Mouse (Mus musculus): Measurements from ENCODE around the gene Abca13.

Gene Abca13

DNA sequence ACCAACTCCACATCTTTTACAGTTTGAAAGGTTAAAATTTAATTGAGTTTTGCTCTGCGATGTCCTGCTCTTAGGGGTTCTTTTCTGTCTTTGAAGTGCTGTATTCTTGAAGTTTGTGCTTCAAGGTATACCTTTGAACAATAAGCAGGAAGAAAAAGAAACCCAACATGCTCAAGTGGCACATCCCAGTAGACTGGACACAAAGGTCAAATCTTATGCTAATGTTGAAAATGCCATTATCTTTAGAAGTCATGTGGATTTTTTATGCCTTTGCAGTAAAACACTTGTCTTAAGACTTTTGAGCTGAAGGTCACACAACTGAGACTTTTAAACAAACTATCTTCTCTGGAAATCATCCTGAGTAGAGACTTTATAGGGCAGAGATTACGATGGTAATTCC is 493.2 kb downstream of the Abca13 start:
- DNase-seq (ENCODE audit: low spot score) = no peak

DNA sequence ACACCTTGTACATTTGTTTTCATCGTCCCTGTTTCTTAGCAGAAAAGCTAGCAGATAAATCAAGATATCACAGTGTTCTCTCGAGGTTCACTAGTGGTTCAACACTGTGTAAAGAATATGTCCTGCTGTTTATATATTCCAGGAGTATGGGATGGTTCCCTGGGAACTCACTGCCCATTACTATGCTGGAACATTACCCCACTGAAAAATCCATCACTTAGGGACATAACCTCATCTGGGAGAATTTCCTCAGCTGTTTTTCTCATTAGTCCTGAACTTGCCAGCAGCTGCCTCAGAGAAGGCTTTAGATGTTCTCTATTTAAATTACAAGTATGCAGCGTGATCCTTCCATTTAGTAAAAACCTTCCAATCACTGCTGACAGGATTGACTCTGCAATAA is 513.4 kb downstream of the Abca13 start:
- no peak for DNase-seq (ENCODE audit: low spot score)

DNA sequence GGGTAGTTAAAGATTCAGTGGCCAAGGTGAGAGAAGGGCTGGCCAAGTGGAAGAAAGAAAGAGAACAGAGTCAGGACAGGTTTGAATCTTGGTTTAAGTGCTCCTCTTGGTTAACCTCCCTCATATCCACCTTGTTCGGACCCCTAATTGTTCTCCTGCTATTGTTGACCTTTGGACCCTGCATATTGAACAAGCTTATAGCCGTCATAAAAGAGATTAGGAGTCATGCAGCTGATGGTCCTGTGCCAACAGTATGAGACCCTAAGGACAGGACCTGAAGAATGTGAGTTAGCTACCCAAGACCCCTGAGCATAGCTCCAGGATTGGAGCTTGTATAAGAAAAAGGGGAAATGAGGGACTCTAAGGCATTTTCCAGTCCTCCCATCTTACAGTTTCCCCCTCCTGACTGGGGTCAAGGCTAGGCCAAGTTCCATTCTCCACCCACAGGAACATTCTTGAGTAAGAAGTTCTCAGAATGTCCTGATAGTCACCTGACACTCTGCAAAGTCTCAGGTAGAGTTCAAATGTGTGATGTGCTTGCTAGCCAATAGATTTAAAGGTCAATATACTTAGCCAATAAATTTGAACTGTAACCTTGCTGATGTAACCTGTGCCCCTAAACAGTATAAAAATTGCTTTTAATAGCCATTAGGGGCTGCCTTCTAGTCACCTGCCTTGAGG is 536.2 kb downstream of the Abca13 start:
- DNase-seq (ENCODE audit: low spot score) = no peak

DNA sequence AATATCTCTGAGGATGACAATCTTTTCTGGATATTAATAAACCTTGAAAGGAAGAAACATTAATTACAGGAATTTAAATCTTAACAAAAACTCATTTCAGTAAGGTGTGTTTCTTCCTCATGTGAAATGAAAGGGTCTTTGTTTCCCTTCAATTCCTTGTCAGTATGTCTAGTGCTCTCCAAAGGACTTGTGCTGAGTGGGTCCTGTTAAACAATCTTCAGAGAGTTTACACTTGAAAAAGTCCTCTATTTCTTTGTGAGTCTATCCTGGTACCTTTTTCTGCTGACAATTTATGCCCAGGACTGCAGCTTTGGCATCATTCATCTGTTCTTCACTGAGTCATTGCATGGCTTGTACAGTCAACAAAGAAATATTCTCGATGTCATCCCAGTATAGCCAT is 539.6 kb downstream of the Abca13 start:
- no peak for DNase-seq (ENCODE audit: low spot score)
